Mouse (Mus musculus): ENCODE measurements around the gene Bmt2.

DNA sequence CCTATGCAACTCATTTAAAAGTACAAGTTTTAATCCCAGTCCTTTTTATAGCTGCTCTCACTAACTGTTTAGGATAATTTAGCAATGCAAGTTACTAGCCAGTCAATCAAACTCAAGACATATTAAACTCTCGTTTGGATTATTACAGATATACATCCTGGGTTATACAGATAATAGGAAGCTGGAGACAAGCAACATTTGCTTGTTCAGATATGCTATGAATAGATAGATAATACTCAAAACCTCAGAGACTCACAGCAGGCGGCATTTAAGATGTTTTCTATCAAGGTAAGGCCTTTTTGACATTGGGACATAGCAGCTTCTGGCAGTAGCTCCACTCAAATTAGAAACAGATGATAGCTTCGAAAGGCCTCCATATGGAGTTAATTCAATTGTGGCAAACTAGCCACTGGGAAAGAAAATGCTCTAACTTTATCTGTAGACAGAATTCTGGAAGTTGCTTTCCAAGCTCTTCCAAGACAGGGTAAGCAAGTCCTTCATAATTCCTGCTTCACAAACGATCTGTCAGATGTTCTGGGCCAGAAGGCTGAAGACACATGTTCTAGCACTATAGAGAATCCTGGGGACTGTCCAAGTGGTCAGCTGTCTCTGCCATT, 84.9 kb downstream of the Bmt2 start:
- TF ChIP-seq CTCF (IDR thresholded peaks at IDR 0.05; ENCODE audit: insufficient read depth, low read length) (no peak), POLR2A (IDR thresholded peaks at IDR 0.05; ENCODE audit: borderline replicate concordance, extremely low read depth, low read depth, low read length) (no peak)
